Mouse (Mus musculus): ENCODE results near the gene Nr4a1. TPM values are rescaled to one million over a fixed set of nuclear protein-coding genes. Genes with fewer than 3 reads are reported as not detected.
A peak's percentile ranks its signal among the peaks of the same experiment; 100 is the strongest.

The Nr4a1 gene
- polyA plus RNA-seq, 1 experiment from 2014 or later = 4.0 TPM

- H3K27ac ChIP-seq (replicated peaks; ENCODE audit: low read depth, low read length) = no peak overlapping the region
- WGBS = 72% methylated on average over 3 of the region's 3 CpGs
- H3K9ac ChIP-seq (ENCODE audit: low read length) = no peak overlapping the region
- no peaks in the 10 kb centered on the region for H3K36me3 ChIP-seq (ENCODE audit: control insufficient read depth, insufficient read depth, low read length)
- no peak overlapping the region for H3K4me2 ChIP-seq (ENCODE audit: low read depth, severe bottlenecking)
- no peaks in the 10 kb centered on the region for H3K9me3 ChIP-seq (ENCODE audit: control insufficient read depth, low read length)
- DNase-seq (ENCODE audit: low spot score) (no peak), ATAC-seq (ENCODE audit: insufficient number of reproducible peaks, low FRiP score, low TSS enrichment, low read depth) (no peak)
- no peaks in the 10 kb centered on the region for H3K27me3 ChIP-seq (ENCODE audit: control insufficient read depth, insufficient read depth, low read length)
- peaks cover 13% of the 10 kb centered on the region for H3K4me1 ChIP-seq (ENCODE audit: control insufficient read depth, insufficient read depth, low read length)
- no peak overlapping the region for H3K4me3 ChIP-seq (ENCODE audit: low read depth, low read length)
These were observed 10.1 kb upstream of the Nr4a1 start for GRCm38 (mm10) chr15:101244012-101244411.

GRCm38 (mm10) chr15:101246231-101247154 is 7.6 kb upstream of the Nr4a1 start:
- Histone ChIP-seq H3K9ac (ENCODE audit: low read length) (peak overlapping the region; percentile 56), H3K4me3 (ENCODE audit: low read depth, low read length) (peak overlapping the region; percentile 29), H3K4me1 (ENCODE audit: control insufficient read depth, insufficient read depth, low read length) (peaks cover 10% of the 10 kb centered on the region; the same call in 1 of the 2 replicates), H3K27ac (replicated peaks; ENCODE audit: low read depth, low read length) (peak overlapping the region; percentile 86), H3K36me3 (ENCODE audit: control insufficient read depth, insufficient read depth, low read length) (no peaks in the 10 kb centered on the region), H3K4me2 (ENCODE audit: low read depth, severe bottlenecking) (peak overlapping the region; percentile 54), H3K9me3 (ENCODE audit: control insufficient read depth, low read length) (no peaks in the 10 kb centered on the region), H3K27me3 (ENCODE audit: control insufficient read depth, insufficient read depth, low read length) (no peaks in the 10 kb centered on the region)
- WGBS = under 1% methylated on average over 56 of the region's 56 CpGs
- ATAC-seq (ENCODE audit: insufficient number of reproducible peaks, low FRiP score, low TSS enrichment, low read depth) = peak; percentile 97
- DNase-seq (ENCODE audit: low spot score) = peak; percentile 96

GRCm38 (mm10) chr15:101247155-101247498 is 6.9 kb upstream of the Nr4a1 start:
- 76% methylated on average over 1 of the region's 1 CpGs for WGBS
- Histone ChIP-seq H3K9ac (ENCODE audit: low read length) (no peak overlapping the region), H3K9me3 (ENCODE audit: control insufficient read depth, low read length) (no peaks in the 10 kb centered on the region), H3K4me1 (ENCODE audit: control insufficient read depth, insufficient read depth, low read length) (peaks cover 10% of the 10 kb centered on the region; the same call in 1 of the 2 replicates), H3K36me3 (ENCODE audit: control insufficient read depth, insufficient read depth, low read length) (no peaks in the 10 kb centered on the region), H3K4me3 (ENCODE audit: low read depth, low read length) (no peak overlapping the region), H3K4me2 (ENCODE audit: low read depth, severe bottlenecking) (peak overlapping the region; percentile 54; the same call in 1 of the 2 replicates), H3K27ac (replicated peaks; ENCODE audit: low read depth, low read length) (peak overlapping the region; percentile 86; the same call in 1 of the 2 replicates), H3K27me3 (ENCODE audit: control insufficient read depth, insufficient read depth, low read length) (no peaks in the 10 kb centered on the region)
- no peak for DNase-seq (ENCODE audit: low spot score)
- no peak for ATAC-seq (ENCODE audit: insufficient number of reproducible peaks, low FRiP score, low TSS enrichment, low read depth)

- Histone ChIP-seq H3K4me3 (ENCODE audit: low read depth, low read length) (no peak overlapping the region), H3K4me2 (ENCODE audit: low read depth, severe bottlenecking) (no peak overlapping the region), H3K27me3 (ENCODE audit: control insufficient read depth, insufficient read depth, low read length) (no peaks in the 10 kb centered on the region), H3K27ac (replicated peaks; ENCODE audit: low read depth, low read length) (no peak overlapping the region), H3K36me3 (ENCODE audit: control insufficient read depth, insufficient read depth, low read length) (no peaks in the 10 kb centered on the region), H3K9ac (ENCODE audit: low read length) (0 out of 2 replicates have a peak overlapping the region, but pooled peaks have one; percentile 12), H3K4me1 (ENCODE audit: control insufficient read depth, insufficient read depth, low read length) (peaks cover 5% of the 10 kb centered on the region; the same call in 1 of the 2 replicates), H3K9me3 (ENCODE audit: control insufficient read depth, low read length) (no peaks in the 10 kb centered on the region)
- DNase-seq (ENCODE audit: low spot score) = no peak
- WGBS = 67% methylated on average over 5 of the region's 5 CpGs
- no peak for ATAC-seq (ENCODE audit: insufficient number of reproducible peaks, low FRiP score, low TSS enrichment, low read depth)
These were observed 5.9 kb upstream of the Nr4a1 start for GRCm38 (mm10) chr15:101248029-101248710.

GRCm38 (mm10) chr15:101250220-101250800 is 3.8 kb upstream of the Nr4a1 start:
- ATAC-seq (ENCODE audit: insufficient number of reproducible peaks, low FRiP score, low TSS enrichment, low read depth) (no peak), DNase-seq (ENCODE audit: low spot score) (no peak)
- no peak overlapping the region for H3K9ac ChIP-seq (ENCODE audit: low read length)
- 0 out of 2 replicates have a peak, but pooled peaks cover 2% of the 10 kb centered on the region for H3K27me3 ChIP-seq (ENCODE audit: control insufficient read depth, insufficient read depth, low read length)
- no peaks in the 10 kb centered on the region for H3K36me3 ChIP-seq (ENCODE audit: control insufficient read depth, insufficient read depth, low read length)
- no peak overlapping the region for H3K4me2 ChIP-seq (ENCODE audit: low read depth, severe bottlenecking)
- no peaks in the 10 kb centered on the region for H3K9me3 ChIP-seq (ENCODE audit: control insufficient read depth, low read length)
- peaks cover 12% of the 10 kb centered on the region for H3K4me1 ChIP-seq (ENCODE audit: control insufficient read depth, insufficient read depth, low read length)
- no peak overlapping the region for H3K4me3 ChIP-seq (ENCODE audit: low read depth, low read length)
- no peak overlapping the region for H3K27ac ChIP-seq (replicated peaks; ENCODE audit: low read depth, low read length)
- 79% methylated on average over 9 of the region's 9 CpGs for WGBS

- H3K4me3 ChIP-seq (ENCODE audit: low read depth, low read length) = no peak overlapping the region
- H3K4me2 ChIP-seq (ENCODE audit: low read depth, severe bottlenecking) = no peak overlapping the region
- DNase-seq (ENCODE audit: low spot score) = no peak
- H3K36me3 ChIP-seq (ENCODE audit: control insufficient read depth, insufficient read depth, low read length) = no peaks in the 10 kb centered on the region; the same call in 1 of the 2 replicates
- WGBS = 85% methylated on average over 5 of the region's 5 CpGs
- 0 out of 2 replicates have a peak, but pooled peaks cover 2% of the 10 kb centered on the region for H3K27me3 ChIP-seq (ENCODE audit: control insufficient read depth, insufficient read depth, low read length)
- peaks cover 11% of the 10 kb centered on the region for H3K4me1 ChIP-seq (ENCODE audit: control insufficient read depth, insufficient read depth, low read length)
- no peak for ATAC-seq (ENCODE audit: insufficient number of reproducible peaks, low FRiP score, low TSS enrichment, low read depth)
- H3K9me3 ChIP-seq (ENCODE audit: control insufficient read depth, low read length) = no peaks in the 10 kb centered on the region
- no peak overlapping the region for H3K27ac ChIP-seq (replicated peaks; ENCODE audit: low read depth, low read length)
- no peak overlapping the region for H3K9ac ChIP-seq (ENCODE audit: low read length)
These were observed 2.1 kb upstream of the Nr4a1 start for GRCm38 (mm10) chr15:101251930-101252329.

- Histone ChIP-seq H3K9ac (ENCODE audit: low read length) (no peak overlapping the region), H3K36me3 (ENCODE audit: control insufficient read depth, insufficient read depth, low read length) (no peaks in the 10 kb centered on the region; the same call in 1 of the 2 replicates), H3K4me2 (ENCODE audit: low read depth, severe bottlenecking) (no peak overlapping the region), H3K27me3 (ENCODE audit: control insufficient read depth, insufficient read depth, low read length) (0 out of 2 replicates have a peak, but pooled peaks cover 2% of the 10 kb centered on the region), H3K9me3 (ENCODE audit: control insufficient read depth, low read length) (no peaks in the 10 kb centered on the region), H3K4me1 (ENCODE audit: control insufficient read depth, insufficient read depth, low read length) (peaks cover 11% of the 10 kb centered on the region), H3K27ac (replicated peaks; ENCODE audit: low read depth, low read length) (no peak overlapping the region), H3K4me3 (ENCODE audit: low read depth, low read length) (no peak overlapping the region)
- DNase-seq (ENCODE audit: low spot score) = no peak
- ATAC-seq (ENCODE audit: insufficient number of reproducible peaks, low FRiP score, low TSS enrichment, low read depth) = no peak
- WGBS = 87% methylated on average over 6 of the region's 6 CpGs
These were observed 1.5 kb upstream of the Nr4a1 start for GRCm38 (mm10) chr15:101252614-101253013.

- ATAC-seq (ENCODE audit: insufficient number of reproducible peaks, low FRiP score, low TSS enrichment, low read depth) (no peak), DNase-seq (ENCODE audit: low spot score) (no peak)
- WGBS = 36% methylated on average over 3 of the region's 3 CpGs
- no peaks in the 10 kb centered on the region; the same call in 1 of the 2 replicates for H3K36me3 ChIP-seq (ENCODE audit: control insufficient read depth, insufficient read depth, low read length)
- peak overlapping the region; percentile 79; the same call in 1 of the 2 replicates for H3K9ac ChIP-seq (ENCODE audit: low read length)
- peaks cover 11% of the 10 kb centered on the region for H3K4me1 ChIP-seq (ENCODE audit: control insufficient read depth, insufficient read depth, low read length)
- peak overlapping the region; percentile 58 for H3K4me3 ChIP-seq (ENCODE audit: low read depth, low read length)
- H3K27ac ChIP-seq (replicated peaks; ENCODE audit: low read depth, low read length) = no peak overlapping the region
- no peaks in the 10 kb centered on the region for H3K9me3 ChIP-seq (ENCODE audit: control insufficient read depth, low read length)
- 0 out of 2 replicates have a peak, but pooled peaks cover 2% of the 10 kb centered on the region for H3K27me3 ChIP-seq (ENCODE audit: control insufficient read depth, insufficient read depth, low read length)
- H3K4me2 ChIP-seq (ENCODE audit: low read depth, severe bottlenecking) = peak overlapping the region; percentile 94
These were observed 545 bp upstream of the Nr4a1 start for GRCm38 (mm10) chr15:101253563-101253885.

All from limb, embryonic 11.5 days (tissue).